Mouse (Mus musculus): ENCODE measurements at regions not wholly inside any gene's neighbourhood (a gene's known extent, or its start where the extent isn't known, plus 50 kb on each side); places are given as distances from the start of the nearest gene placed in this dataset.

DNA sequence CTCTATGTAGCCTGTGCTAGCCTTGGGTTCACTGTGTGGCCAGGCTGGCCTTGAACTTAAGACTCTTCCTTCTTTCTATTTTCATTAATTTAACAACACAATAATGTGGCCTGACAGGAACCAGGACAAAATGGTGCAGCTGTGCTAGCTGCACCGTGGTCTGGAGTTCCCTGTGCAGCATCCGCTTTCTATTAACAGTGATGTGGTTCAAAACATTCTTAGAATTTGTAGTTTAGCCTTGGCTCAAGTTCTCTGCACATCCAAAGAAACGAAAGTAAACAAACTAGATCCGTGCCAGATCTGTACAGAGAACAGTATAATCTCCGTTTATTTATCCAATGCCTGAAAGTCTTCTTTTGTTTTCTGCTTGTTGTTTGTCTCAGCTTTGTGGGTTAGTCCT is 88.5 kb downstream of the Irx1 start:
- DNase-seq (ENCODE audit: low spot score): no peak

GRCm38 (mm10) chr13:71868763-71869162 is 94.8 kb downstream of the Irx1 start:
- DNase-seq (ENCODE audit: low spot score): no peak

DNA sequence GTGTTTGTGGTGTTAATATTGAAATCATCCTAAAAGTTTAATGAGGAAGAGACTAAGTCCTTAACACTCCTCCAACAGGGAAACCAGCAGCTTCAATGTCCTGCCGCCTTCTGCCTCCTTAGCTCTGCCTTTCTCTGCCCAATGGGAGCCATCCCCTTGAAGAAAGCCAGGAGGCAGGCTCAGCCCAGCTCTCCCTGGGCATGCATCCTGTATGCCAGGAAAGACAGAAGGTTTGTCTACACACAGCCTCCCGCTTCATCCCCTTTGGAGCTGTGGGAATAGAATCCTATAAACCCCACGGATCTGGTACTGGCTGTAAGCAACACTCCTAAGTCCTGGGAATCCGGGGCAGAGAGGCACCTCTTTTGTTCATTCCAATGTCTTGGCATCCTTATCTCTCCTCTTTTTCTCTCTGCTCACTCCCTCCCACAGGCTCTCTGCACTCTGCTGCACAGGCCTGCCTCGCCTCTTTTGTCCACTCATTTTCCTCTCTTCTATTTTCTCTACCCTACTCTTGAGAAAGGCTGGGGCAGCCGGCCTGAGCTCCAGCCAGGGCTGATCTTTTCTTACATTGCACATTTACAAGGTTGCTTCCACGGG is 110.0 kb downstream of the Irx1 start:
- no peak for DNase-seq (ENCODE audit: low spot score)

DNA sequence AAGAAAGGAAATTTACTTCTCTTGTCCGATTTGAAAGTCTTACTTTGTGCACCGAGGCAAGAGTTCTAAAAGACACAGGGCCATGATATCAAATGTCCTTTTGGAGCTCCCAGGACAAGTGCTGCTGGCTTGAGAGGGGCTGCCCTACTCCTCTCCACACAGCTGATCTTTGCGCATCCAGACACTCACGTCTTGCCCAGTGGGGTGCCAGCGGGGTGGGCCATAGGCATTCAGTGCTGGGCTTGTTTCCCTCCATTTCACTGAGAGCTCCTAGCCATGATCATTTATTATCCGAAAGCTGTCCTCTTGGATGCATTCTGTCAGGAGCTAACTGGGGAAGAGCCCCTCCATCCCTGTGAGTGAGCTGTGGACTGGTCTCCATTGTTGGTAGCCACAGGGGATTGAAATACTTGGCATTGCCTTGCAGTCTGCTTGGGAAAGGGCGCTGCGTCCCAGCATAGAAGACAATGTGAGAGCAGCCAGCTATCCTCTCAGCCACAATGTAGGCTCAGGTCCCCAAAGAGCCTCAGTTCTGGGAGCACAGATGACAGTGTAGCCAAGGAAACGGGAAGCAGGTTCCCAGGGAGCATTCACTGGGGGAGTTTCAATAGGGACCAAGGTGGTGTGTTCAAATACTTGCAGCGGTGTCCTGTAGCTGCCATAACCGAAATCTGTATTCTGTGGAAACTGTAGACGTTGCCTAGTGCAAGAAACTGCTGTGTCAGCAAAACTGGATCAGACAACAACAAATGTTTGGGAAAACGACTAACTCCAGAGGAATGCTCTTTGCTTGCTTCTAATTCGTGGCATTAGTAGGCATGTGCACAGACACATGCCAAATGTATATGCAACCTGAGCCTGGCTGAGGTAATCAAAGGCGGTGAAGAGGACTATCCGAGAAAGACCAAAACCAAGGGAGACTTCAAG is 159.2 kb downstream of the Irx1 start:
- DNase-seq (ENCODE audit: low spot score): no peak

GRCm38 (mm10) chr13:71798288-71798687 is 165.2 kb downstream of the Irx1 start:
- no peak for DNase-seq (ENCODE audit: low spot score)

GRCm38 (mm10) chr13:71784740-71785139 is 178.8 kb downstream of the Irx1 start:
- no peak for DNase-seq (ENCODE audit: low spot score)

- no peak for DNase-seq (ENCODE audit: low spot score)
Observed at GRCm38 (mm10) chr13:71747003-71747965, 216.2 kb downstream of the Irx1 start.

GRCm38 (mm10) chr13:71746534-71746933 is 217.0 kb downstream of the Irx1 start:
- no peak for DNase-seq (ENCODE audit: low spot score)

GRCm38 (mm10) chr13:71736821-71737345 is 226.6 kb downstream of the Irx1 start:
- DNase-seq (ENCODE audit: low spot score): no peak

- DNase-seq (ENCODE audit: low spot score): no peak
Observed at GRCm38 (mm10) chr13:71734261-71734660, 229.3 kb downstream of the Irx1 start.

DNA sequence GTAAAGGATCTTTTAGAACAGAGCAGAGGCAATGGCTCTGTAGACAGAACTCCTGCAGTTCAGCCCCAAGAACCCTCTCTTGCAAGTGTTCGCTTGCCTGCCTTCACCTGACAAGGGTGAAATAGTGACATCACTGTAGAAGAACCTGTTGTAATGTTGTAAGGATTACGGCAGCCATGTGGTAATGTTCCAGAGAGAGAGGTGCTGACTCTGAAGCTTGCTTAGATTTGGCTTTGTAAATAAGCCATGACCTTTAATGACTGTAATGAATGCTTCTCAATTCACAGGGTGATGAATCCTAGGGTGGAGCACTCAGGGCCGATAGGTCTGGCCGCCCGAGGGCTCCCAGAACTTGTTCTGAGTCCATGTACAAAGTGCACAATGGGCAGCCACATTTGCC is 230.2 kb downstream of the Irx1 start:
- DNase-seq (ENCODE audit: low spot score): no peak

DNA sequence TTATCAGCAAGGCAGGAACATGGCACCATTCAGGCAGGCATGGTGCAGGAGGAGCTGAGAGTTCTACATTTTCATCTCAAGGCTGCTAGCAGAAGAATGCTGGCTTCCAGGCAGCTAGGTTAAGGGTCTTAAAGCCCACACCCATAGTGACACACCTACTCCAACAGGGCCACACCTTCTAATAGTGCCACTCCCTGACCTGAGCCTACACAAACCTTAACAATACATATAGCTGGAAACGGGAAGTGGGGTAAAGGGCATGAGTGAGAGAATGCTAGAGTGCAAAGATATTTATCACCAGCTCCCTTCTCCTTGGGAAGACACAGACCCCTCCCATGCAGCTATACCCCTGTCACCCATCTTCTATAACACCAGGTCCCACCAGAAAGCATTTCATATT is 230.6 kb downstream of the Irx1 start:
- DNase-seq (ENCODE audit: low spot score): no peak

- no peak for DNase-seq (ENCODE audit: low spot score)
Observed at GRCm38 (mm10) chr13:71690069-71690817, 273.3 kb downstream of the Irx1 start.

DNA sequence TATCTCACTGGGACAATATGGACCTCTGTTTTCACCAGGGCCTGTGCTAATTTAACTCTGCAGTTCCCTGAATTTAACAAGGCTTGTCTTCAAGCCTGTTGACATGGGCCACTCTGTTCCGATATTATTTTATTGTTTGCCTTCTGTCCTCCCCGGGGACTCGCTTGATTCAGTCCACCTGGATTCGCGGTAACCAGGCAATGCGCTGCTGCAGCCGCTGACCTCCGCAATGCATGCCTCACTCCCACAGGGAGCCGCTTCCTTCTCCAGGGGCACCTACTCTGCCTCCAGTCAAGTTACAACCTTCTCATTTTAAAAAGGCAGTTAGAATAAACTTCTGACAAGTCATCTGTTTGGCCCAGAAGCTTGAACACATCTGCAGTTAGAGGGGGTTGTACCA is 274.3 kb downstream of the Irx1 start:
- DNase-seq (ENCODE audit: low spot score): no peak

DNA sequence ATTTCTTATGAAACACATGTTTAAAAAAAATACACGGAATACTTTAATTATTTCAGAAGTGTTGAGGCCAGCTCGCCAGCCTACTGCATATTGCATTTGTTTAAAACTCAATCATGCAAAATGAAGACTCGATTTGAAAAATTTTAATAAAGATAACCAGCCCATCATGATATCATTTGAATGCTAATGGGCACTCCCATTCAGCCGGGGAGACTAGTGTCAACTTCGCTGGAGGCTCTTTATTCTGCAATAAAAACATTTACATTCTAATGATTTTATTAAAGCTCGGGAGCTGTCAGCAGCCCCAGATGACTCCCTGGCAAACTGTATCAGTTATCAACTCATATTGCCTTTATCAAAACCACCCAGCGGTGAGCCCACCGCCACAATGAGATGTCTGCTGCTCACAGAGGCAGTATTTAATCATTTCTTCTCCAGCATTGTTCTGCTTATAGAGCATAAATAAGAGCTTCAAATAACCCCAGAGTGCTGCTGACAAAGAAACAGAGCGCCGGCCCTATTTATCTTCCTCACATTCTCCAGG is 287.4 kb downstream of the Irx1 start:
- DNase-seq (ENCODE audit: low spot score): no peak

DNA sequence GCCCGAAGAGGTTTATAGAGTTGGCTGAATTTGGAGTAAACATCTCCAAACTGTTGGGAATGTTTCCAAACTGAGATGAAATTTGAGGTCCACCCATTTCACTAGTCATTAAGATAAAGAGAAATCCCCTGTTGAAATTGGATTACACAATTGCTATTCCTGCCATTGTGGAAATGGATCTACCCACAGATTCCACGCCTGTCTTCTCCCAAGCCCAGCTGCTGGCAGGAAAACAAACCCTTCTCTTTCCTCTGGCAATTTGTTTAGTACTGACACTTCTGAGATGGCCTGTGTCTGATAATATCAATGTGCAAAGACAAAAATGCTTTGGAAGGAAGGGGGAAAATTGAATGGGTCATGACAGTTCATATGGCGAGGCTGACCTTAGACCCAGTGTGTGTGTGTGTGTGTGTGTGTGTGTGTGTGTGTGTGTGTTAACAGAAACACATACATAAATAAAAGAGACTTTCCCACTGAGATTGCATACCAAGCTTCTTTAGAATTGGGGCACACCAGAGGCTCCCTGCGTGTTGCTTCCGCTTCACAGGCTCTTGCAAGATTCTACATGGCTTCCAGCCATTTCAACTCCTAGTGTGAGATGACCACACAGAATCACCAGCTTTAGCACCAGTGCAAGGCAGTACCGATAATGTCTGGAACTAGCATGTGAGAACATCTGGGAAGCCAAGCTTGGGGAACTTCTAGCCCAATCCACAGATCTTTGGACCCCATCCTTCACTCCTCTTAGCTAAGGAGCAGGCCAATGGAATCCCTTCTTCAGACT is 293.4 kb downstream of the Irx1 start:
- no peak for DNase-seq (ENCODE audit: low spot score)

GRCm38 (mm10) chr13:71668256-71668655 is 295.3 kb downstream of the Irx1 start:
- DNase-seq (ENCODE audit: low spot score): no peak

- DNase-seq (ENCODE audit: low spot score): no peak
Observed at GRCm38 (mm10) chr13:71665221-71665916, 298.2 kb downstream of the Irx1 start.

DNA sequence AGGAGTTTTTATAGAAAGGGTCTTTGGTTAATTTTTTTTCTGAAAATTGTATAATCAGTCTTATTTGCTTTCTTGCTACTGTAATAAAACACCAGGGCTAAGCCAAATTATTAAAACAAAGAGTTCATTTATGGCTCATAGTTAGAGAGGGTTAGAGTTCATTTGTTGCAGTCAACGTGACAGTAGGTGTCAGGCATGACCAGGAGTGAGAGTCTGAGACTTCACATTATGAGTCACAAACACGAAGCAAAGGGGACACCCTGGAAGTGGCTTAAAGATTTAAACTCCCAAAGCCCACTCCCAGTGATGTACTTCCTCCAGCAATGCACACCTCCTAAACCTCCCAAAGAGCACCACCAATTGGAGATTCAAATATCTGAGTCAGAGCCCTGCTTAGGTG is 305.6 kb downstream of the Irx1 start:
- no peak for DNase-seq (ENCODE audit: low spot score)
